Comparison of ENCODE assay signal across 18 mouse cellular contexts in the genomic region with DNA sequence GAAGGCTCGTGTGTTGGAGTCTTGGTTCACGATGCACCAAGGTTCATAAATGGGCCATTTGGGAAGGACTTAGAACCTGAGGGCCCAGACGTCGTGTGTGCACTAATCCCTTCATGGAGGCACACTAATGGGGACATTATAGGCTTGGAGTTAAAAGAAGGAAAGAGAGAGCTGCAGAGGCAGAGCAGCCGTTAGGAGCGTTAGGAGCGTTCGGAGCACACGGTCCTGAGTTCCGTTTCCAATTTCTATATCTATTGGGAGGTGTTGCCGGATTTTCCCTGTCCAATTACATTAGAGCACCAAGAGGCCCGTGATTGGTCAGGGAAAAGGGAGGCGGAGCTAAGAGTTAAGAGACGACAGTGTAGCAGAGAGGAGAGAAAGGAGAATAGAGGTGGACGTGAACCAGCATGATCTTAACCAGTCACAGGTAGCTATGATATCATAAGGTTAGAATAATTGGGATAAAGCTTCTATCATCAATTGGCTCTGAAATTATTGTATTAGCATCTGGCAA. TPM values are rescaled to one million over a fixed set of nuclear protein-coding genes. Genes with fewer than 3 reads are reported as not detected.
DNase-seq lines count a peak whose midpoint lies in the region; ATAC-seq and TF ChIP-seq lines count a peak whose summit lies in the region.
"Had no signal": no experiment of that assay in that cellular context is flagged by ENCODE, and none has a peak within 500 bp of the region (broad histone marks: within the 10 kb centered on the region; RNA-seq: fewer than 3 reads in every experiment).

No protein-coding gene starts in this region.

- no peak for ATAC-seq in hindbrain, embryonic 13.5 days (ENCODE audit: low FRiP score)
- ATAC-seq: forebrain, embryonic 13.5 days; forebrain, embryonic 15.5 days; forebrain, postnatal 0 days had no signal

- no peak overlapping the region for H3K9ac ChIP-seq in hindbrain, embryonic 13.5 days
- H3K9ac ChIP-seq: embryonic facial prominence, embryonic 12.5 days; forebrain, embryonic 13.5 days; forebrain, embryonic 15.5 days; forebrain, postnatal 0 days had no signal

- peaks cover 4% of the 10 kb centered on the region for H3K4me1 ChIP-seq in testis, adult 2 months (ENCODE audit: control insufficient read depth, insufficient read depth, low read length)
- H3K4me1 ChIP-seq in hindbrain, embryonic 13.5 days (replicated peaks), result no peaks in the 10 kb centered on the region
- H3K4me1 ChIP-seq: embryonic facial prominence, embryonic 10.5 days; embryonic facial prominence, embryonic 12.5 days; forebrain, embryonic 15.5 days had no signal

- peak overlapping the region; percentile 99 for H3K27ac ChIP-seq in testis, adult 2 months (ENCODE audit: control insufficient read depth, insufficient read depth, low read depth, low read length)
- H3K27ac ChIP-seq in hindbrain, embryonic 13.5 days, result no peak overlapping the region
- H3K27ac ChIP-seq: embryonic facial prominence, embryonic 10.5 days; embryonic facial prominence, embryonic 12.5 days; forebrain, embryonic 13.5 days; forebrain, embryonic 15.5 days had no signal

- peak; percentile 91 for TF ChIP-seq POLR2A in testis, adult 2 months (IDR thresholded peaks at IDR 0.05; ENCODE audit: control insufficient read depth, low read depth, low read length)

- DNase-seq in testis, postnatal 10 days (ENCODE audit: low spot score), result no peak
- DNase-seq in ZHBTc4 (ENCODE audit: low read depth, low spot score), result peak; percentile 68
- no peak for DNase-seq in adrenal gland, adult (ENCODE audit: inconsistent age in 2 of 2, low spot score in 1 of 2)
- DNase-seq: adrenal gland, adult 8-10 months; adrenal gland, postnatal 14 days; adrenal gland, postnatal 36 days; cerebellum, adult 11-12 months; cerebellum, adult 2 months; cerebellum, adult 9-10 months; cerebellum, postnatal 10 days; cerebellum, postnatal 25 days; forebrain, postnatal 0 days had no signal

- peak overlapping the region; percentile 81 for H3K4me3 ChIP-seq in testis, adult 2 months (ENCODE audit: control insufficient read depth, low read depth, low read length)
- H3K4me3 ChIP-seq in hindbrain, embryonic 13.5 days, result no peak overlapping the region
- H3K4me3 ChIP-seq: embryonic facial prominence, embryonic 10.5 days; embryonic facial prominence, embryonic 12.5 days; forebrain, embryonic 13.5 days; forebrain, embryonic 15.5 days had no signal

- H3K4me2 ChIP-seq in hindbrain, embryonic 13.5 days, result no peak overlapping the region
- H3K4me2 ChIP-seq: embryonic facial prominence, embryonic 12.5 days; forebrain, embryonic 13.5 days; forebrain, embryonic 15.5 days had no signal

- no peaks in the 10 kb centered on the region for H3K9me3 ChIP-seq in hindbrain, embryonic 13.5 days
- H3K9me3 ChIP-seq: embryonic facial prominence, embryonic 12.5 days; forebrain, embryonic 13.5 days; forebrain, embryonic 15.5 days had no signal

- 88% methylated on average over 15 of the region's 15 CpGs for WGBS in hindbrain, embryonic 13.5 days

- H3K36me3 ChIP-seq in testis, adult 2 months (ENCODE audit: control insufficient read depth, insufficient read depth, low read length), result peaks cover 1% of the 10 kb centered on the region
- H3K36me3 ChIP-seq in hindbrain, embryonic 13.5 days, result no peaks in the 10 kb centered on the region
- H3K36me3 ChIP-seq: embryonic facial prominence, embryonic 10.5 days; embryonic facial prominence, embryonic 12.5 days; forebrain, embryonic 15.5 days had no signal

- no peak for TF ChIP-seq CTCF in testis, adult 2 months (IDR thresholded peaks at IDR 0.05; ENCODE audit: control insufficient read depth, insufficient read depth, insufficient replicate concordance, low read depth, low read length)

- H3K27me3 ChIP-seq in testis, adult 2 months (ENCODE audit: control insufficient read depth, insufficient read depth, low read length), result no peaks in the 10 kb centered on the region
- H3K27me3 ChIP-seq in hindbrain, embryonic 13.5 days, result no peaks in the 10 kb centered on the region
- H3K27me3 ChIP-seq: embryonic facial prominence, embryonic 12.5 days; forebrain, embryonic 13.5 days; forebrain, embryonic 15.5 days had no signal

RNA-seq across cellular contexts. Expression of gene Tmbim4, which starts 27.1 kb away (rescaled TPM):
- 382 and 421 TPM in 2 replicates for polyA plus RNA-seq in testis, adult 2 months (2012; rRNA removed)
- polyA plus RNA-seq in hindbrain, embryonic 13.5 days (2015; fragmentation: Nextera tagmentation; extraction: Ambion mirVana), result 106 and 107 TPM in 2 replicates

RNA-seq across cellular contexts. Expression of gene Irak3, which starts 27.7 kb away (rescaled TPM):
- 19.9 and 24.3 TPM in 2 replicates for polyA plus RNA-seq in testis, adult 2 months (2012; rRNA removed)
- polyA plus RNA-seq in hindbrain, embryonic 13.5 days (2015; fragmentation: Nextera tagmentation; extraction: Ambion mirVana), result 0.36 and 0.48 TPM in 2 replicates

RNA-seq across cellular contexts. Expression of gene Llph, which starts 52.6 kb away (rescaled TPM):
- 3.9 and 4.0 TPM in 2 replicates for polyA plus RNA-seq in testis, adult 2 months (2012; rRNA removed)
- polyA plus RNA-seq in hindbrain, embryonic 13.5 days (2015; fragmentation: Nextera tagmentation; extraction: Ambion mirVana), result 44.0 and 46.8 TPM in 2 replicates

Comparison
In these comparisons a context has a peak if more than half of its experiments do, and no peak if none do; other contexts are left out.
1. RNA of gene Irak3, which starts 27.7 kb away (polyA plus RNA-seq): 19.9 to 24.3 TPM in testis, adult 2 months; 0.36 to 0.48 TPM in hindbrain, embryonic 13.5 days; every median in the first group is over 10 times any median in the second.